ENCODE assay signal across 7 mouse cellular contexts in the genomic region with DNA sequence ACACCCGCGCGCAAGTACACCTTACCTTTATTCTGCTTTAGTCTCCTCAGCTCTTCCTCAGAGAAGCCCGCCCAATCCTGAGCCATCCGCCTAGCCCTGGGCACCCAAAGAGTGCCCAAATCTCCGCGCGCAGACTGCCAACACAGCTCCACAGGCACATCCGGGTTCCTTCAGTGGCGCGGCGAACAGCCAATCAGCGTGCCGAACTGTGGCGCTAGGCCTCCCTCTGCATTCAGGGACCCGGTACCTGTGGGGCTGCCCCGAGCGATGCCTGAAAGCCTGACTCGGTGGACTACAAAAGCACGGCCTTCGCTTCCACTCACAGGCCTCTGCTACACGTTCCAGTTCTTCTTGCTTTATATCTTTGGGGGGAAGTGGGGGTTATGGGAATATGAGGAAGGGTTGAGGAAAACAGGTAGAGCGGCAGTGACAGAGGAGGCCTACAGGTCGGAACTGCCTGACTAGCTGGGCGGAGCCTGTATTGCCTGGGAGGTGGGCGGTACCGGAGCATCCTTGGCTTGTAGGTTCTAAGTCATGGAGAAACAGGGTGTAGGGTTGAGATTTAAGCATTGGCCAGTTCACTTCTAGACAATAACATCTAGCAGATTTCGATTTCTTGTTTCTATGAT. TPM values are rescaled to one million over a fixed set of nuclear protein-coding genes. Genes with fewer than 3 reads are reported as not detected.
DNase-seq lines count a peak whose midpoint lies in the region; ATAC-seq lines count a peak whose summit lies in the region.

A gene (minus strand): TSS at position 172 of the 629 bp plus-strand sequence.

- no peaks in the 10 kb centered on the region for H3K27me3 ChIP-seq in embryonic facial prominence, embryonic 11.5 days (ENCODE audit: control insufficient read depth, insufficient read depth, low read length)
- no peaks in the 10 kb centered on the region for H3K27me3 ChIP-seq in limb, embryonic 10.5 days (ENCODE audit: low read depth, poor library complexity, severe bottlenecking)
- peaks cover 6% of the 10 kb centered on the region; the same call in 1 of the 2 replicates for H3K27me3 ChIP-seq in midbrain, embryonic 13.5 days

- ATAC-seq in embryonic facial prominence, embryonic 11.5 days (replicated peaks; ENCODE audit: insufficient number of reproducible peaks, low FRiP score, low TSS enrichment, low read depth): peak; percentile 100
- peak; percentile 99 for ATAC-seq in granulocyte monocyte progenitor cell, adult 5-6 weeks (replicated peaks; ENCODE audit: poor library complexity, severe bottlenecking)
- peak; percentile 100 for ATAC-seq in midbrain, embryonic 13.5 days

- H3K9me3 ChIP-seq in embryonic facial prominence, embryonic 11.5 days (replicated peaks; ENCODE audit: control insufficient read depth, low read length): no peaks in the 10 kb centered on the region
- no peaks in the 10 kb centered on the region for H3K9me3 ChIP-seq in limb, embryonic 10.5 days (replicated peaks)
- no peaks in the 10 kb centered on the region for H3K9me3 ChIP-seq in midbrain, embryonic 13.5 days

- peak within 1 kb of the TSS; percentile 78 for H3K9ac ChIP-seq in embryonic facial prominence, embryonic 11.5 days (replicated peaks; ENCODE audit: low read length)
- H3K9ac ChIP-seq in midbrain, embryonic 13.5 days (replicated peaks): peak within 1 kb of the TSS; percentile 85

- peak within 1 kb of the TSS; percentile 69 for H3K4me2 ChIP-seq in embryonic facial prominence, embryonic 11.5 days (ENCODE audit: low read depth, low read length)
- H3K4me2 ChIP-seq in midbrain, embryonic 13.5 days (replicated peaks): peak within 1 kb of the TSS; percentile 70

- H3K4me1 ChIP-seq in embryonic facial prominence, embryonic 11.5 days (ENCODE audit: control insufficient read depth, insufficient read depth, low read length): no peaks in the 10 kb centered on the region
- H3K4me1 ChIP-seq in limb, embryonic 10.5 days: peaks cover 28% of the 10 kb centered on the region
- peaks cover 15% of the 10 kb centered on the region for H3K4me1 ChIP-seq in midbrain, embryonic 13.5 days (replicated peaks)

- under 1% methylated on average over 28 of the region's 28 CpGs for WGBS in embryonic facial prominence, embryonic 11.5 days
- under 1% methylated on average over 28 of the region's 28 CpGs for WGBS in limb, embryonic 10.5 days
- 0% methylated on average over 28 of the region's 28 CpGs for WGBS in midbrain, embryonic 13.5 days

- H3K27ac ChIP-seq in embryonic facial prominence, embryonic 11.5 days (replicated peaks; ENCODE audit: low read depth, low read length): 0 out of 2 replicates have a peak within 1 kb of the TSS, but pooled peaks have one; percentile 59
- H3K27ac ChIP-seq in limb, embryonic 10.5 days: peak within 1 kb of the TSS; percentile 99
- peak within 1 kb of the TSS; percentile 84 for H3K27ac ChIP-seq in midbrain, embryonic 13.5 days

- peak within 1 kb of the TSS; percentile 75 for H3K4me3 ChIP-seq in embryonic facial prominence, embryonic 11.5 days (ENCODE audit: low read depth, low read length)
- peak within 1 kb of the TSS; percentile 89 for H3K4me3 ChIP-seq in limb, embryonic 10.5 days
- peak within 1 kb of the TSS; percentile 68 for H3K4me3 ChIP-seq in midbrain, embryonic 13.5 days (replicated peaks)

- H3K36me3 ChIP-seq in embryonic facial prominence, embryonic 11.5 days (replicated peaks; ENCODE audit: control insufficient read depth, insufficient read depth, low read depth, low read length): no peaks in the 10 kb centered on the region
- H3K36me3 ChIP-seq in limb, embryonic 10.5 days: no peaks in the 10 kb centered on the region
- no peaks in the 10 kb centered on the region for H3K36me3 ChIP-seq in midbrain, embryonic 13.5 days

- peak; percentile 97 for DNase-seq in adrenal gland, postnatal 14 days
- DNase-seq in embryonic facial prominence, embryonic 11.5 days (ENCODE audit: low spot score): peak; percentile 94
- peak; percentile 94 for DNase-seq in kidney, adult 11 months
- DNase-seq in limb, embryonic 10.5 days (ENCODE audit: low spot score): peak; percentile 98
- DNase-seq in spleen, adult 12 weeks (ENCODE audit: low spot score): peak; percentile 90

RNA-seq across cellular contexts. Expression of the gene that starts here (rescaled TPM):
- 10.6 and 11.8 TPM in 2 replicates for total RNA-seq in adrenal gland, postnatal 14 days (2021)
- 38.9 and 41.9 TPM in 2 replicates for polyA plus RNA-seq in embryonic facial prominence, embryonic 11.5 days (2014; fragmentation: Nextera tagmentation; extraction: Ambion mirVana)
- total RNA-seq in granulocyte monocyte progenitor cell, adult 5-6 weeks (2014; fragmentation: Nextera tagmentation): 6.7 and 11.3 TPM in 2 replicates
- total RNA-seq in granulocyte monocyte progenitor cell, adult 5-6 weeks (2017): 7.9 and 8.7 TPM in 2 replicates
- polyA plus RNA-seq in limb, embryonic 10.5 days (2016; fragmentation: Nextera tagmentation; extraction: Ambion mirVana): 26.3 and 34.3 TPM in 2 replicates
- polyA plus RNA-seq in midbrain, embryonic 13.5 days (2015; fragmentation: Nextera tagmentation; extraction: Ambion mirVana): 24.4 and 24.6 TPM in 2 replicates

Comparison
In these comparisons a context has a peak if more than half of its experiments do, and no peak if none do; other contexts are left out.
1. Peak in every context shown above with its lines: DNase-seq, ATAC-seq, H3K4me3 ChIP-seq and H3K27ac ChIP-seq.